Mouse (Mus musculus): ENCODE results near the gene Aen. TPM values are rescaled to one million over a fixed set of nuclear protein-coding genes. Genes with fewer than 3 reads are reported as not detected.

Gene Aen
- polyA plus RNA-seq, 2 experiments: 12.6 to 14.0 TPM

GRCm38 (mm10) chr7:78922506-78922905 is 26.9 kb downstream of the Aen start:
- no peak for DNase-seq (ENCODE audit: low read depth in 3 of 3, low spot score in 3 of 3)
- no peaks in the 10 kb centered on the region for H3K9me3 ChIP-seq (ENCODE audit: control insufficient read depth, low read length)
- no peak overlapping the region for H3K9ac ChIP-seq (replicated peaks)
- H3K27ac ChIP-seq: no peak overlapping the region
- no peak overlapping the region for H3K4me3 ChIP-seq (ENCODE audit: insufficient read depth in 1 of 2, low read depth in 2 of 2, low read length in 2 of 2)
- no peaks in the 10 kb centered on the region for H3K36me3 ChIP-seq (replicated peaks; ENCODE audit: control insufficient read depth, insufficient read depth, low read depth)
- H3K27me3 ChIP-seq (ENCODE audit: control insufficient read depth, insufficient read depth, low read length): no peaks in the 10 kb centered on the region
- ATAC-seq (ENCODE audit: insufficient read depth): peak; percentile 29; the same call in 1 of the 2 replicates
- TF ChIP-seq CTCF (IDR thresholded peaks at IDR 0.05; ENCODE audit: low read depth): no peak
- no peak for TF ChIP-seq EP300 (IDR thresholded peaks at IDR 0.05; ENCODE audit: low read depth)
- WGBS (ENCODE audit: insufficient replicate concordance): 66% methylated on average over 7 of the region's 7 CpGs
- H3K4me1 ChIP-seq (replicated peaks; ENCODE audit: control insufficient read depth in 2 of 2, insufficient read depth in 2 of 2, low read length in 1 of 2): peaks cover 0 to 6% of the 10 kb centered on the region in 2 experiments; a peak in 2 of 4 replicates
- H3K4me2 ChIP-seq (ENCODE audit: low read depth): no peak overlapping the region

DNA sequence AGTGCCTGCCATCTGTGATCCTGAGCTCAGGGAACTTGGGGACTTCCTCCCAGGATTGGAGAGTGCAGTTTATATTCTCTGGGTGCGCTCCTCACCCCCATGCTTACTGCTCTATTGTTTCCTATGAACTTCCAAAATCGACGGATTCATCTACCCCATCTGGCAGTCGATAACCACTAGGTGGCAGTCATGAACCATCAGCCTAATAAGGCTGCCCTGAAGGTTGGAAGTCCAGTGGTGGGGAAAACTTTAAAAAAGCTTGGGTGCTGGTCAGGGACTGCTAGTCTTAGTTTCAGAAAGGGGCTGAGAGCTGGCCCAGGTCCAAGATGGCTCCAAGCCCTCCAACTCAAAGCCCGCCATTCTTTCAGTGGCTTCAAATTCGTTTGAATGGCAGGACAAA is 28.6 kb downstream of the Aen start:
- Histone ChIP-seq H3K36me3 (replicated peaks; ENCODE audit: control insufficient read depth, insufficient read depth, low read depth) (no peaks in the 10 kb centered on the region), H3K4me3 (ENCODE audit: insufficient read depth in 1 of 2, low read depth in 2 of 2, low read length in 2 of 2) (no peak overlapping the region), H3K4me2 (ENCODE audit: low read depth) (no peak overlapping the region), H3K4me1 (replicated peaks; ENCODE audit: control insufficient read depth in 2 of 2, insufficient read depth in 2 of 2, low read length in 1 of 2) (peaks cover 0 to 6% of the 10 kb centered on the region in 2 experiments; a peak in 2 of 4 replicates), H3K9ac (replicated peaks) (no peak overlapping the region), H3K27ac (no peak overlapping the region), H3K27me3 (ENCODE audit: control insufficient read depth, insufficient read depth, low read length) (no peaks in the 10 kb centered on the region), H3K9me3 (ENCODE audit: control insufficient read depth, low read length) (no peaks in the 10 kb centered on the region)
- DNase-seq (ENCODE audit: low read depth in 3 of 3, low spot score in 3 of 3) (peak in 2 of 3 experiments; percentile 45 to 52), ATAC-seq (ENCODE audit: insufficient read depth) (no peak)
- 14% methylated on average over 6 of the region's 6 CpGs for WGBS (ENCODE audit: insufficient replicate concordance)
- TF ChIP-seq EP300 (IDR thresholded peaks at IDR 0.05; ENCODE audit: low read depth): no peak
- TF ChIP-seq CTCF (IDR thresholded peaks at IDR 0.05; ENCODE audit: low read depth): peak; percentile 94

GRCm38 (mm10) chr7:78924796-78925195 is 29.1 kb downstream of the Aen start:
- Histone ChIP-seq H3K9ac (replicated peaks) (no peak overlapping the region), H3K4me3 (ENCODE audit: insufficient read depth in 1 of 2, low read depth in 2 of 2, low read length in 2 of 2) (no peak overlapping the region), H3K4me1 (replicated peaks; ENCODE audit: control insufficient read depth in 2 of 2, insufficient read depth in 2 of 2, low read length in 1 of 2) (peaks cover 0 to 6% of the 10 kb centered on the region in 2 experiments; a peak in 2 of 4 replicates), H3K9me3 (ENCODE audit: control insufficient read depth, low read length) (no peaks in the 10 kb centered on the region), H3K27me3 (ENCODE audit: control insufficient read depth, insufficient read depth, low read length) (no peaks in the 10 kb centered on the region), H3K4me2 (ENCODE audit: low read depth) (no peak overlapping the region), H3K36me3 (replicated peaks; ENCODE audit: control insufficient read depth, insufficient read depth, low read depth) (no peaks in the 10 kb centered on the region), H3K27ac (no peak overlapping the region)
- TF ChIP-seq EP300 (IDR thresholded peaks at IDR 0.05; ENCODE audit: low read depth) (no peak), CTCF (IDR thresholded peaks at IDR 0.05; ENCODE audit: low read depth) (no peak)
- WGBS (ENCODE audit: insufficient replicate concordance): 50% methylated on average over 7 of the region's 7 CpGs
- no peak for DNase-seq (ENCODE audit: low read depth in 3 of 3, low spot score in 3 of 3)
- ATAC-seq (ENCODE audit: insufficient read depth): no peak

GRCm38 (mm10) chr7:78925680-78926079 is 30.0 kb downstream of the Aen start:
- H3K4me1 ChIP-seq (replicated peaks; ENCODE audit: control insufficient read depth in 2 of 2, insufficient read depth in 2 of 2, low read length in 1 of 2): peaks cover 0 to 6% of the 10 kb centered on the region in 2 experiments; a peak in 2 of 4 replicates
- ATAC-seq (ENCODE audit: insufficient read depth) (no peak), DNase-seq (ENCODE audit: low read depth in 3 of 3, low spot score in 3 of 3) (no peak)
- H3K4me3 ChIP-seq (ENCODE audit: insufficient read depth in 1 of 2, low read depth in 2 of 2, low read length in 2 of 2): no peak overlapping the region
- H3K27ac ChIP-seq: no peak overlapping the region
- no peaks in the 10 kb centered on the region for H3K9me3 ChIP-seq (ENCODE audit: control insufficient read depth, low read length)
- H3K36me3 ChIP-seq (replicated peaks; ENCODE audit: control insufficient read depth, insufficient read depth, low read depth): no peaks in the 10 kb centered on the region
- no peak overlapping the region for H3K4me2 ChIP-seq (ENCODE audit: low read depth)
- TF ChIP-seq CTCF (IDR thresholded peaks at IDR 0.05; ENCODE audit: low read depth) (no peak), EP300 (IDR thresholded peaks at IDR 0.05; ENCODE audit: low read depth) (no peak)
- H3K9ac ChIP-seq (replicated peaks): no peak overlapping the region
- 63% methylated on average over 7 of the region's 7 CpGs for WGBS (ENCODE audit: insufficient replicate concordance)
- no peaks in the 10 kb centered on the region for H3K27me3 ChIP-seq (ENCODE audit: control insufficient read depth, insufficient read depth, low read length)

DNA sequence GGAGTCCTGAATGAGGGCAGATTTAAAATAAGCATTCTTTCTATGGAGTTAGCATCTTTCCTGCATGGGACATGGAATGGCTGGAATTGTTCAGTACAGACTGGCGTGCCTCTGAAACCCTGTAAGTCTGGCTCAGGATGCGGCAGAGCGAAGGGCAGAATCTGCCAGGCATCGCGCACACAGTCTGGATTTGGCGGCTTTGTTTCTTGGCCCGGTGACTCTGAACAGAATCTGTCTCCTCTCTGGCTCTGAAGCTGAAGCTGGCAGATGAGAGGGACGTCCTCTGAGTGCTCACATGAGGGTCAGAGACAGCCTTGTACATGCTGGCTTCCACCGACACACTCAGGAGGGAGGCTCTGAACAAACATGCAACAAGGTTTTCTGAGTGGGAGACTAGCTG is 30.5 kb downstream of the Aen start:
- H3K36me3 ChIP-seq (replicated peaks; ENCODE audit: control insufficient read depth, insufficient read depth, low read depth): no peaks in the 10 kb centered on the region
- ATAC-seq (ENCODE audit: insufficient read depth): no peak
- WGBS (ENCODE audit: insufficient replicate concordance): 68% methylated on average over 9 of the region's 9 CpGs
- no peak overlapping the region for H3K27ac ChIP-seq
- H3K4me2 ChIP-seq (ENCODE audit: low read depth): no peak overlapping the region
- H3K4me3 ChIP-seq (ENCODE audit: insufficient read depth in 1 of 2, low read depth in 2 of 2, low read length in 2 of 2): no peak overlapping the region
- H3K9ac ChIP-seq (replicated peaks): no peak overlapping the region
- H3K27me3 ChIP-seq (ENCODE audit: control insufficient read depth, insufficient read depth, low read length): no peaks in the 10 kb centered on the region
- TF ChIP-seq CTCF (IDR thresholded peaks at IDR 0.05; ENCODE audit: low read depth) (0 out of 2 replicates have a peak, but pooled peaks have one; percentile 8), EP300 (IDR thresholded peaks at IDR 0.05; ENCODE audit: low read depth) (no peak)
- DNase-seq (ENCODE audit: low read depth in 3 of 3, low spot score in 3 of 3): no peak
- H3K4me1 ChIP-seq (replicated peaks; ENCODE audit: control insufficient read depth in 2 of 2, insufficient read depth in 2 of 2, low read length in 1 of 2): peaks cover 0 to 6% of the 10 kb centered on the region in 2 experiments; a peak in 2 of 4 replicates
- H3K9me3 ChIP-seq (ENCODE audit: control insufficient read depth, low read length): no peaks in the 10 kb centered on the region

Data from liver, embryonic 14.5 days (tissue).